Mouse (Mus musculus) lung, adult 2 months (tissue): Measurements from ENCODE around the gene Pacrg.

Experiments used
- CTCF ChIP-seq: fragments of 200-500 bp; IDR thresholded peaks from 2 replicates; pipeline ENCODE4 v1.5.1; 2011; ENCODE audit warnings: mild to moderate bottlenecking, low read length, control low read depth; ENCODE audit not compliant: insufficient read depth
- POLR2A ChIP-seq: fragments of 200-500 bp; IDR thresholded peaks from 2 replicates; pipeline ENCODE4 v1.6.1; 2011; ENCODE audit warnings: low read depth, mild to moderate bottlenecking, control low read depth, low read length, borderline replicate concordance; ENCODE audit errors: extremely low read depth

DNA sequence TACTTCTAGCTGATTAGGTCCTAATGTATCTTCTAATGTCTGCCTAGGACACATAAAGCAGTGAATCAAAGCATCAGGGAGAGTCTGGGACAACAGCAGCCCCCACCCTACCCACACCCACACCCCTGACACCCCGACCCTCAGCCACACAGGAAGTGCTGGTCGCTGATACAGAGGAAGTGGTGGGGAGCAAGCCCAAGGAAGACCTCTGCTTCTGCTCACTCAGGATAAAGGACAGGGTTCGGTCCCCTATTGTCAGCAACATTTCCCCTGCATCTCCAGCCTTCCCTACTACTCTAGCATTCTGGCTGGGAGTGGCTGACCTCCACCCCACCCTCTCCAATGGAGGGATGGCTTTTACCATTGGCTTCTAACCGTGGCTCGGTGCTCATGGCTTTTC lies 414.8 kb downstream of the Pacrg start:
- no peak for TF ChIP-seq POLR2A
- TF ChIP-seq CTCF = no peak
